Mouse (Mus musculus): ENCODE measurements around the gene Cby1.

GRCm38 (mm10) chr15:79695516-79695915 lies 36.5 kb downstream of the Cby1 start:
- TF ChIP-seq CTCF (IDR thresholded peaks at IDR 0.05; ENCODE audit: borderline replicate concordance, insufficient read depth, low read length) (no peak), POLR2A (IDR thresholded peaks at IDR 0.05; ENCODE audit: low read depth, low read length) (no peak)
